Mouse (Mus musculus) CH12.LX (cell line): ENCODE results near the gene Nlrp3. TPM values are rescaled to one million over a fixed set of nuclear protein-coding genes. Genes with fewer than 3 reads are reported as not detected.

ENCODE experiments used
- DNase-seq: peaks from one replicate; pipeline ENCODE4 v3.0.0-alpha.2; 2013; ENCODE audit errors: extremely low read depth
- H3K27ac ChIP-seq: 2 replicates; pipeline ENCODE4 v1.5.1; 2012; ENCODE audit warnings: low read depth, mild to moderate bottlenecking, control low read depth, moderate library complexity; ENCODE audit not compliant: insufficient read depth
- H3K27me3 ChIP-seq: replicated peaks from 2 replicates; pipeline ENCODE3; 2012; ENCODE audit warnings: inconsistent platforms
- H3K36me3 ChIP-seq, 2 experiments: replicated peaks in 1 of 2; 2 replicates each; pipeline versions ENCODE3 to v1.6.1; 2012; ENCODE audit warnings: inconsistent platforms in 1 of 2, low read length in 1 of 2, mild to moderate bottlenecking in 1 of 2, mixed read lengths in 1 of 2, moderate library complexity in 1 of 2; ENCODE audit not compliant: control insufficient read depth in 1 of 2, insufficient read depth in 1 of 2
- H3K4me1 ChIP-seq, 2 experiments: 2 replicates each; pipeline ENCODE4 v1.6.1; 2012; ENCODE audit warnings: inconsistent platforms in 1 of 2, moderate library complexity in 1 of 2; ENCODE audit not compliant: insufficient read depth in 2 of 2, control insufficient read depth in 1 of 2
- H3K4me2 ChIP-seq: 2 replicates; pipeline ENCODE4 v1.6.1; 2012; ENCODE audit warnings: low read depth, mild to moderate bottlenecking, control low read depth; ENCODE audit not compliant: poor library complexity, insufficient read depth, severe bottlenecking
- H3K4me3 ChIP-seq, 3 experiments: fragments of 150-350 bp in 1 of 3; sonication (generic) in 1 of 3; replicated peaks in 1 of 3; 2 replicates each; pipeline versions ENCODE3 to v1.5.1; 2011 to 2012; ENCODE audit warnings: low read depth in 2 of 3, low read length in 2 of 3, mild to moderate bottlenecking in 2 of 3, moderate library complexity in 2 of 3, control low read depth in 1 of 3, improper control_type of control experiment in 1 of 3, inconsistent platforms in 1 of 3, mixed read lengths in 1 of 3; ENCODE audit not compliant: poor library complexity in 1 of 3
- H3K79me2 ChIP-seq: replicated peaks from 2 replicates; pipeline ENCODE4 v1.6.1; 2012; ENCODE audit warnings: mild to moderate bottlenecking, moderate library complexity; ENCODE audit not compliant: control insufficient read depth, poor library complexity, insufficient read depth, severe bottlenecking; ENCODE audit errors: extremely low read depth
- H3K9ac ChIP-seq: 2 replicates; pipeline ENCODE4 v1.6.1; 2012; ENCODE audit warnings: low read depth, mild to moderate bottlenecking, control low read depth, moderate library complexity; ENCODE audit not compliant: insufficient read depth
- H3K9me3 ChIP-seq: replicated peaks from 2 replicates; pipeline ENCODE3; 2012; ENCODE audit warnings: low read length, inconsistent platforms, mixed read lengths
- BHLHE40 ChIP-seq: IDR thresholded peaks from 2 replicates; pipeline ENCODE4 v1.6.1; 2011; ENCODE audit warnings: mild to moderate bottlenecking, low read depth, low read length, improper control_type of control experiment
- CHD1 ChIP-seq: IDR thresholded peaks from 2 replicates; pipeline ENCODE4 v1.6.1; 2012; ENCODE audit warnings: low read depth, low read length, improper control_type of control experiment, inconsistent platforms
- CHD2 ChIP-seq: IDR thresholded peaks from 2 replicates; pipeline ENCODE4 v1.6.1; 2011; ENCODE audit warnings: low read length, improper control_type of control experiment
- CTCF ChIP-seq, 2 experiments: IDR thresholded peaks in 1 of 2; conservative IDR thresholded peaks in 1 of 2; 2 replicates each; pipeline ENCODE4 v1.5.1; 2011 to 2012; ENCODE audit warnings: low read depth in 2 of 2, low read length in 2 of 2, improper control_type of control experiment in 1 of 2, inconsistent platforms in 1 of 2, mild to moderate bottlenecking in 1 of 2, moderate library complexity in 1 of 2
- E2F4 ChIP-seq: IDR thresholded peaks from 2 replicates; pipeline ENCODE4 v1.6.1; 2011; ENCODE audit warnings: low read depth, low read length, improper control_type of control experiment; ENCODE audit not compliant: insufficient replicate concordance
- ELF1 ChIP-seq: IDR thresholded peaks from 2 replicates; pipeline ENCODE4 v1.6.1; 2014; ENCODE audit warnings: low read depth, mild to moderate bottlenecking, inconsistent platforms, low read length, improper control_type of control experiment
- EP300 ChIP-seq: IDR thresholded peaks from 2 replicates; pipeline ENCODE4 v1.6.1; 2011; ENCODE audit warnings: low read length, improper control_type of control experiment
- ETS1 ChIP-seq: conservative IDR thresholded peaks from 2 replicates; pipeline ENCODE4 v1.6.1; 2012; ENCODE audit warnings: low read depth, mild to moderate bottlenecking, inconsistent platforms, low read length, improper control_type of control experiment, moderate library complexity
- HCFC1 ChIP-seq: IDR thresholded peaks from 2 replicates; pipeline ENCODE4 v1.6.1; 2012; ENCODE audit warnings: low read depth, mild to moderate bottlenecking, inconsistent platforms, low read length, improper control_type of control experiment
- IRF4 ChIP-seq: IDR thresholded peaks from 2 replicates; pipeline ENCODE4 v1.6.1; 2014; ENCODE audit warnings: low read depth, mild to moderate bottlenecking, inconsistent platforms, low read length, improper control_type of control experiment
- JUND ChIP-seq: conservative IDR thresholded peaks from 2 replicates; pipeline ENCODE4 v1.6.1; 2011; ENCODE audit warnings: low read depth, low read length, improper control_type of control experiment
- MAFK ChIP-seq: IDR thresholded peaks from 2 replicates; pipeline ENCODE4 v1.6.1; 2011; ENCODE audit warnings: low read length, improper control_type of control experiment; ENCODE audit not compliant: insufficient replicate concordance
- MAX ChIP-seq: IDR thresholded peaks from 2 replicates; pipeline ENCODE4 v1.6.1; 2011; ENCODE audit warnings: low read length, improper control_type of control experiment
- MAZ ChIP-seq: IDR thresholded peaks from 2 replicates; pipeline ENCODE4 v1.6.1; 2012; ENCODE audit warnings: low read depth, mild to moderate bottlenecking, inconsistent platforms, low read length, improper control_type of control experiment, moderate library complexity
- MEF2A ChIP-seq: IDR thresholded peaks from 2 replicates; pipeline ENCODE4 v1.6.1; 2014; ENCODE audit warnings: low read depth, mild to moderate bottlenecking, inconsistent platforms, low read length, improper control_type of control experiment, borderline replicate concordance
- MXI1 ChIP-seq: IDR thresholded peaks from 2 replicates; pipeline ENCODE4 v1.6.1; 2011; ENCODE audit warnings: mild to moderate bottlenecking, low read depth, low read length, improper control_type of control experiment
- MYC ChIP-seq: IDR thresholded peaks from 2 replicates; pipeline ENCODE4 v1.6.1; 2011; ENCODE audit warnings: low read depth, mild to moderate bottlenecking, improper control_type of control experiment, low read length
- NELFE ChIP-seq: IDR thresholded peaks from 2 replicates; pipeline ENCODE4 v1.6.1; 2011; ENCODE audit warnings: low read depth, low read length, improper control_type of control experiment
- NRF1 ChIP-seq: IDR thresholded peaks from 2 replicates; pipeline ENCODE4 v1.6.1; 2014; ENCODE audit warnings: low read depth, mild to moderate bottlenecking, inconsistent platforms, low read length, improper control_type of control experiment, moderate library complexity
- POLR2A ChIP-seq: IDR thresholded peaks from 2 replicates; pipeline ENCODE4 v1.6.1; 2011; ENCODE audit warnings: low read depth, mild to moderate bottlenecking, improper control_type of control experiment, low read length
- POLR2AphosphoS2 ChIP-seq: IDR thresholded peaks from 2 replicates; pipeline ENCODE4 v1.6.1; 2011; ENCODE audit warnings: low read depth, low read length, improper control_type of control experiment
- RCOR1 ChIP-seq: conservative IDR thresholded peaks from 2 replicates; pipeline ENCODE4 v1.6.1; 2012; ENCODE audit warnings: low read depth, mild to moderate bottlenecking, inconsistent platforms, low read length, improper control_type of control experiment
- SIN3A ChIP-seq: IDR thresholded peaks from 2 replicates; pipeline ENCODE4 v1.6.1; 2012; ENCODE audit warnings: low read length, improper control_type of control experiment, inconsistent platforms
- TBP ChIP-seq: conservative IDR thresholded peaks from 2 replicates; pipeline ENCODE4 v1.6.1; 2011; ENCODE audit warnings: low read depth, low read length, improper control_type of control experiment
- TCF12 ChIP-seq: IDR thresholded peaks from 2 replicates; pipeline ENCODE4 v1.6.1; 2014; ENCODE audit warnings: low read depth, mild to moderate bottlenecking, inconsistent platforms, low read length, improper control_type of control experiment
- ZKSCAN1 ChIP-seq: IDR thresholded peaks from 2 replicates; pipeline ENCODE4 v1.6.1; 2012; ENCODE audit warnings: low read depth, inconsistent platforms, low read length, improper control_type of control experiment, borderline replicate concordance
- ZMIZ1 ChIP-seq: IDR thresholded peaks from 2 replicates; pipeline ENCODE4 v1.6.1; 2012; ENCODE audit warnings: low read depth, mild to moderate bottlenecking, inconsistent platforms, low read length, improper control_type of control experiment
- dilution Hi-C: fragments of 300-500 bp; cut with MboI; formaldehyde crosslinking; loops from 2 replicates; pipeline ENCODE4 v1.14.3; 2020; ENCODE audit warnings: low sequenced_read_pairs; ENCODE audit not compliant: extremely low pct_unique_long_range_greater_than_20kb, extremely low pct_ligation_motif_present
- in situ Hi-C: fragments of 300-500 bp; cut with MboI; formaldehyde crosslinking; loops from 3 replicates; pipeline ENCODE4 v1.14.3; 2019; ENCODE audit warnings: low sequenced_read_pairs, low pct_ligation_motif_present, low pct_unique_long_range_greater_than_20kb, mixed read lengths
- polyA plus RNA-seq: library from polyadenylated mRNA; unstranded; fragments of >175 nt; gene quantifications from 2 replicates; pipeline ENCODE4 v1.2.1, GENCODE M21; 2012; ENCODE audit warnings: low read depth; ENCODE audit not compliant: insufficient read length
- total RNA-seq, 2 experiments: library from RNA; depleted of rRNA; stranded (reverse); fragments of 300-350 nt in 1 of 2; fragments of >200 nt in 1 of 2; gene quantifications; 2 replicates each; pipeline ENCODE4 v1.2.3; 2012 to 2014

The Nlrp3 gene
- total and polyA plus RNA-seq, 3 experiments: 0.04 TPM; not detected in 2

- in situ Hi-C loops: no loop called here
- Histone ChIP-seq H3K27ac (no peak overlapping the region), H3K36me3 (peaks cover 69 to 75% of the 10 kb centered on the region in 2 experiments)
These were observed 39.2 kb upstream of the Nlrp3 start for GRCm38 (mm10) chr11:59501978-59502700.

GRCm38 (mm10) chr11:59505351-59505838 is 36.0 kb upstream of the Nlrp3 start:
- Histone ChIP-seq H3K27ac (no peak overlapping the region), H3K27me3 (no peaks in the 10 kb centered on the region), H3K4me3 (peak overlapping the region; percentile 76 to 100 (median 80)), H3K9me3 (no peaks in the 10 kb centered on the region), H3K36me3 (peaks cover 37 to 65% of the 10 kb centered on the region in 2 experiments), H3K9ac (peak overlapping the region; percentile 89), H3K4me1 (peaks cover 4 to 57% of the 10 kb centered on the region in 2 experiments; a peak in 3 of 4 replicates), H3K79me2 (peaks cover 2% of the 10 kb centered on the region; the same call in 1 of the 2 replicates), H3K4me2 (peak overlapping the region; percentile 87)
- TF ChIP-seq NRF1: peak; percentile 50; the same call in 1 of the 2 replicates
- peak; percentile 53 for TF ChIP-seq MEF2A
- TF ChIP-seq TBP: 0 out of 2 replicates have a peak, but pooled peaks have one; percentile 43
- peak; percentile 85; the same call in 1 of the 2 replicates for TF ChIP-seq MAZ
- TF ChIP-seq ZMIZ1: peak; percentile 57
- TF ChIP-seq POLR2AphosphoS2: peak; percentile 67; the same call in 1 of the 2 replicates
- no peak for TF ChIP-seq CHD1
- peak; percentile 38; the same call in 1 of the 2 replicates for TF ChIP-seq MYC
- peak; percentile 66; the same call in 1 of the 2 replicates for TF ChIP-seq TCF12
- TF ChIP-seq MAFK: no peak
- TF ChIP-seq IRF4: peak; percentile 19; the same call in 1 of the 2 replicates
- TF ChIP-seq ZKSCAN1: no peak
- TF ChIP-seq MAX: peak; percentile 75
- peak; percentile 89 for TF ChIP-seq SIN3A
- TF ChIP-seq MXI1: peak; percentile 87; the same call in 1 of the 2 replicates
- no peak for TF ChIP-seq JUND
- 0 out of 2 replicates have a peak, but pooled peaks have one; percentile 32 for TF ChIP-seq CHD2
- peak; percentile 67; the same call in 1 of the 2 replicates for TF ChIP-seq NELFE
- no peak for TF ChIP-seq RCOR1
- peak; percentile 31; the same call in 1 of the 2 replicates for TF ChIP-seq BHLHE40
- TF ChIP-seq POLR2A: peak; percentile 73
- peak; percentile 44; the same call in 1 of the 2 replicates for TF ChIP-seq ELF1
- TF ChIP-seq E2F4: no peak
- TF ChIP-seq HCFC1: peak; percentile 35; the same call in 1 of the 2 replicates
- peak; percentile 73 for DNase-seq
- dilution Hi-C loops: no loop called here
- in situ Hi-C loops: no loop called here

More at GRCm38 (mm10) chr11:59501978-59502700, 39.2 kb upstream of the Nlrp3 start:
- H3K4me3 ChIP-seq: no peak overlapping the region
- no peak overlapping the region for H3K9ac ChIP-seq
- peaks cover 8% of the 10 kb centered on the region for H3K9me3 ChIP-seq
- peak; percentile 71 for DNase-seq
- TF ChIP-seq MYC: no peak
- no peak for TF ChIP-seq MEF2A
- no peak for TF ChIP-seq POLR2A
- no peak for TF ChIP-seq BHLHE40
- no peak for TF ChIP-seq EP300
- 0 out of 4 replicates have a peak, but pooled peaks of 1 of the 2 experiments have one; percentile 4 for TF ChIP-seq CTCF (conservative IDR thresholded peaks at IDR 0.05 in 1 of 2, IDR thresholded peaks at IDR 0.05 in 1 of 2; ENCODE audit: low read depth in 2 of 2, low read length in 2 of 2)
- TF ChIP-seq TBP: no peak
- no peak for TF ChIP-seq POLR2AphosphoS2
- TF ChIP-seq ETS1: 0 out of 2 replicates have a peak, but pooled peaks have one; percentile 12
- TF ChIP-seq E2F4: no peak
- dilution Hi-C loops: no loop called here
- peaks cover 2% of the 10 kb centered on the region; the same call in 1 of the 2 replicates for H3K79me2 ChIP-seq
- H3K4me1 ChIP-seq: peaks cover 4 to 75% of the 10 kb centered on the region in 2 experiments; a peak in 3 of 4 replicates
- no peak overlapping the region for H3K4me2 ChIP-seq
- H3K27me3 ChIP-seq: no peaks in the 10 kb centered on the region
